Mouse (Mus musculus): ENCODE measurements at regions not wholly inside any gene's neighbourhood (a gene's known extent, or its start where the extent isn't known, plus 50 kb on each side); places are given as distances from the start of the nearest gene placed in this dataset.
"Not testable (repeated sequence)": the region's sequence is repeated elsewhere in the genome, so short reads cannot be mapped to it uniquely, and the experiment has no call there.

GRCm38 (mm10) chr13:80695549-80696150 is 187.5 kb upstream of the Arrdc3 start:
- ATAC-seq: no peak
- no peak overlapping the region for H3K4me2 ChIP-seq
- 63% methylated on average over 1 of the region's 1 CpGs for WGBS

GRCm38 (mm10) chr13:80709531-80710306 is 173.5 kb upstream of the Arrdc3 start:
- H3K4me2 ChIP-seq: no peak overlapping the region
- peak; percentile 73 for ATAC-seq
- H3K9ac ChIP-seq: no peak overlapping the region
- no peaks in the 10 kb centered on the region for H3K4me1 ChIP-seq
- H3K4me3 ChIP-seq: no peak overlapping the region
- WGBS: 49% methylated on average over 9 of the region's 9 CpGs
- no peaks in the 10 kb centered on the region for H3K36me3 ChIP-seq (ENCODE audit: poor library complexity, severe bottlenecking)
- no peaks in the 10 kb centered on the region for H3K9me3 ChIP-seq (replicated peaks)
- H3K27me3 ChIP-seq: no peaks in the 10 kb centered on the region
- no peak overlapping the region for H3K27ac ChIP-seq

More at GRCm38 (mm10) chr13:80695549-80696150, 187.5 kb upstream of the Arrdc3 start:
- Histone ChIP-seq H3K27ac (no peak overlapping the region), H3K27me3 (no peaks in the 10 kb centered on the region), H3K4me3 (no peak overlapping the region), H3K36me3 (ENCODE audit: poor library complexity, severe bottlenecking) (no peaks in the 10 kb centered on the region), H3K9me3 (replicated peaks) (no peaks in the 10 kb centered on the region), H3K9ac (no peak overlapping the region), H3K4me1 (no peaks in the 10 kb centered on the region)

- ATAC-seq: no peak
- WGBS: 80% methylated on average over 3 of the region's 3 CpGs
- Histone ChIP-seq H3K27me3 (no peaks in the 10 kb centered on the region), H3K9ac (no peak overlapping the region), H3K9me3 (replicated peaks) (no peaks in the 10 kb centered on the region), H3K4me2 (no peak overlapping the region), H3K27ac (no peak overlapping the region), H3K4me1 (0 out of 2 replicates have a peak, but pooled peaks cover 4% of the 10 kb centered on the region), H3K4me3 (no peak overlapping the region), H3K36me3 (ENCODE audit: poor library complexity, severe bottlenecking) (no peaks in the 10 kb centered on the region)
Observed at GRCm38 (mm10) chr13:80719313-80719712, 163.9 kb upstream of the Arrdc3 start.

- no peak for ATAC-seq
- Histone ChIP-seq H3K9me3 (replicated peaks) (no peaks in the 10 kb centered on the region), H3K4me2 (no peak overlapping the region), H3K4me1 (0 out of 2 replicates have a peak, but pooled peaks cover 4% of the 10 kb centered on the region), H3K36me3 (ENCODE audit: poor library complexity, severe bottlenecking) (no peaks in the 10 kb centered on the region), H3K9ac (no peak overlapping the region), H3K27me3 (no peaks in the 10 kb centered on the region), H3K27ac (no peak overlapping the region), H3K4me3 (no peak overlapping the region)
- 31% methylated on average over 4 of the region's 4 CpGs for WGBS
Observed at GRCm38 (mm10) chr13:80723215-80724006, 159.8 kb upstream of the Arrdc3 start.

GRCm38 (mm10) chr13:80729202-80729601 is 154.0 kb upstream of the Arrdc3 start:
- H3K4me3 ChIP-seq: no peak overlapping the region
- ATAC-seq: no peak
- no peak overlapping the region for H3K27ac ChIP-seq
- H3K4me1 ChIP-seq: no peaks in the 10 kb centered on the region
- no peaks in the 10 kb centered on the region for H3K9me3 ChIP-seq (replicated peaks)
- H3K4me2 ChIP-seq: no peak overlapping the region
- H3K36me3 ChIP-seq (ENCODE audit: poor library complexity, severe bottlenecking): no peaks in the 10 kb centered on the region
- no peak overlapping the region for H3K9ac ChIP-seq
- WGBS: 91% methylated on average over 5 of the region's 5 CpGs
- no peaks in the 10 kb centered on the region for H3K27me3 ChIP-seq

- Histone ChIP-seq H3K4me3 (no peak overlapping the region), H3K27me3 (peaks cover 5% of the 10 kb centered on the region; the same call in 1 of the 2 replicates), H3K27ac (no peak overlapping the region), H3K4me2 (no peak overlapping the region), H3K9me3 (replicated peaks) (no peaks in the 10 kb centered on the region), H3K4me1 (no peaks in the 10 kb centered on the region), H3K9ac (no peak overlapping the region), H3K36me3 (ENCODE audit: poor library complexity, severe bottlenecking) (no peaks in the 10 kb centered on the region)
- ATAC-seq: no peak
- WGBS: 55% methylated on average over 2 of the region's 2 CpGs
Observed at GRCm38 (mm10) chr13:80745991-80746390, 137.2 kb upstream of the Arrdc3 start.

- H3K4me2 ChIP-seq; H3K4me3 ChIP-seq; H3K4me1 ChIP-seq; H3K36me3 ChIP-seq (ENCODE audit: poor library complexity, severe bottlenecking); H3K27ac ChIP-seq; H3K27me3 ChIP-seq; H3K9ac ChIP-seq; H3K9me3 ChIP-seq (replicated peaks): not testable (repeated sequence)
- ATAC-seq: peak; percentile 69
- 41% methylated on average over 6 of the region's 6 CpGs for whole genome bisulfite sequencing
Observed at GRCm38 (mm10) chr13:80747022-80747421, 136.2 kb upstream of the Arrdc3 start.
